Mouse (Mus musculus): ENCODE results near the gene Ivd. TPM values are rescaled to one million over a fixed set of nuclear protein-coding genes. Genes with fewer than 3 reads are reported as not detected.

The Ivd gene
- polyA plus RNA-seq, 1 experiment: 19.9 TPM

- TF ChIP-seq POLR2A (IDR thresholded peaks at IDR 0.05; ENCODE audit: borderline replicate concordance, control insufficient read depth, low read depth, low read length) (no peak), CTCF (IDR thresholded peaks at IDR 0.05; ENCODE audit: control insufficient read depth, insufficient read depth, low read length) (no peak)
- H3K4me1 ChIP-seq (ENCODE audit: control insufficient read depth, insufficient read depth, low read length): no peaks in the 10 kb centered on the region; the same call in 1 of the 2 replicates
- H3K27ac ChIP-seq (ENCODE audit: control insufficient read depth, insufficient read depth, low read depth, low read length, poor library complexity): no peak overlapping the region
- 50% methylated on average over 7 of the region's 7 CpGs for WGBS
- no peak overlapping the region for H3K4me3 ChIP-seq (replicated peaks; ENCODE audit: control insufficient read depth, low read depth, low read length)
Observed at GRCm38 (mm10) chr2:118899306-118899705, 37.6 kb downstream of the Ivd start.

GRCm38 (mm10) chr2:118899981-118900825, 38.4 kb downstream of the Ivd start, which contains the start of gene Bahd1:
Gene Bahd1 (plus strand): TSS chr2:118900377.
- Histone ChIP-seq H3K4me1 (ENCODE audit: control insufficient read depth, insufficient read depth, low read length) (peaks cover under 1% of the 10 kb centered on the region; the same call in 1 of the 2 replicates), H3K27ac (ENCODE audit: control insufficient read depth, insufficient read depth, low read depth, low read length, poor library complexity) (no peak within 1 kb of the TSS), H3K4me3 (replicated peaks; ENCODE audit: control insufficient read depth, low read depth, low read length) (peak within 1 kb of the TSS; percentile 29)
- 3% methylated on average over 32 of the region's 32 CpGs for WGBS
- no peak for TF ChIP-seq CTCF (IDR thresholded peaks at IDR 0.05; ENCODE audit: control insufficient read depth, insufficient read depth, low read length)
- TF ChIP-seq POLR2A (IDR thresholded peaks at IDR 0.05; ENCODE audit: borderline replicate concordance, control insufficient read depth, low read depth, low read length): no peak

GRCm38 (mm10) chr2:118900826-118901140, 39.0 kb downstream of the Ivd start:
- Histone ChIP-seq H3K4me3 (replicated peaks; ENCODE audit: control insufficient read depth, low read depth, low read length) (peak overlapping the region; percentile 29), H3K27ac (ENCODE audit: control insufficient read depth, insufficient read depth, low read depth, low read length, poor library complexity) (no peak overlapping the region), H3K4me1 (ENCODE audit: control insufficient read depth, insufficient read depth, low read length) (peaks cover 2% of the 10 kb centered on the region; the same call in 1 of the 2 replicates)
- no peak for TF ChIP-seq CTCF (IDR thresholded peaks at IDR 0.05; ENCODE audit: control insufficient read depth, insufficient read depth, low read length)
- no peak for TF ChIP-seq POLR2A (IDR thresholded peaks at IDR 0.05; ENCODE audit: borderline replicate concordance, control insufficient read depth, low read depth, low read length)
- WGBS: under 1% methylated on average over 11 of the region's 11 CpGs

GRCm38 (mm10) chr2:118901175-118902031, 39.6 kb downstream of the Ivd start:
- H3K27ac ChIP-seq (ENCODE audit: control insufficient read depth, insufficient read depth, low read depth, low read length, poor library complexity): peak overlapping the region; percentile 77
- TF ChIP-seq POLR2A (IDR thresholded peaks at IDR 0.05; ENCODE audit: borderline replicate concordance, control insufficient read depth, low read depth, low read length) (peak; percentile 67; the same call in 1 of the 2 replicates), CTCF (IDR thresholded peaks at IDR 0.05; ENCODE audit: control insufficient read depth, insufficient read depth, low read length) (no peak)
- H3K4me3 ChIP-seq (replicated peaks; ENCODE audit: control insufficient read depth, low read depth, low read length): peak overlapping the region; percentile 85
- H3K4me1 ChIP-seq (ENCODE audit: control insufficient read depth, insufficient read depth, low read length): peaks cover 4% of the 10 kb centered on the region; the same call in 1 of the 2 replicates
- 1% methylated on average over 116 of the region's 120 CpGs for WGBS

- TF ChIP-seq CTCF (IDR thresholded peaks at IDR 0.05; ENCODE audit: control insufficient read depth, insufficient read depth, low read length) (no peak), POLR2A (IDR thresholded peaks at IDR 0.05; ENCODE audit: borderline replicate concordance, control insufficient read depth, low read depth, low read length) (no peak)
- Histone ChIP-seq H3K4me1 (ENCODE audit: control insufficient read depth, insufficient read depth, low read length) (peaks cover 4% of the 10 kb centered on the region; the same call in 1 of the 2 replicates), H3K4me3 (replicated peaks; ENCODE audit: control insufficient read depth, low read depth, low read length) (peak overlapping the region; percentile 85), H3K27ac (ENCODE audit: control insufficient read depth, insufficient read depth, low read depth, low read length, poor library complexity) (peak overlapping the region; percentile 77; the same call in 1 of the 2 replicates)
- WGBS: 1% methylated on average over 102 of the region's 106 CpGs
Observed at GRCm38 (mm10) chr2:118902051-118903025, 40.6 kb downstream of the Ivd start.

- TF ChIP-seq POLR2A (IDR thresholded peaks at IDR 0.05; ENCODE audit: borderline replicate concordance, control insufficient read depth, low read depth, low read length) (no peak), CTCF (IDR thresholded peaks at IDR 0.05; ENCODE audit: control insufficient read depth, insufficient read depth, low read length) (no peak)
- no peak overlapping the region for H3K4me3 ChIP-seq (replicated peaks; ENCODE audit: control insufficient read depth, low read depth, low read length)
- 53% methylated on average over 10 of the region's 10 CpGs for WGBS
- peaks cover 4% of the 10 kb centered on the region; the same call in 1 of the 2 replicates for H3K4me1 ChIP-seq (ENCODE audit: control insufficient read depth, insufficient read depth, low read length)
- no peak overlapping the region for H3K27ac ChIP-seq (ENCODE audit: control insufficient read depth, insufficient read depth, low read depth, low read length, poor library complexity)
Observed at GRCm38 (mm10) chr2:118903333-118903741, 41.6 kb downstream of the Ivd start.

GRCm38 (mm10) chr2:118905433-118906117, 43.8 kb downstream of the Ivd start:
- WGBS: 39% methylated on average over 7 of the region's 7 CpGs
- H3K4me3 ChIP-seq (replicated peaks; ENCODE audit: control insufficient read depth, low read depth, low read length): no peak overlapping the region
- H3K4me1 ChIP-seq (ENCODE audit: control insufficient read depth, insufficient read depth, low read length): peaks cover 4% of the 10 kb centered on the region; the same call in 1 of the 2 replicates
- H3K27ac ChIP-seq (ENCODE audit: control insufficient read depth, insufficient read depth, low read depth, low read length, poor library complexity): no peak overlapping the region
- no peak for TF ChIP-seq CTCF (IDR thresholded peaks at IDR 0.05; ENCODE audit: control insufficient read depth, insufficient read depth, low read length)
- no peak for TF ChIP-seq POLR2A (IDR thresholded peaks at IDR 0.05; ENCODE audit: borderline replicate concordance, control insufficient read depth, low read depth, low read length)
